Mouse (Mus musculus): ENCODE results near the gene D630003M21Rik.

- TF ChIP-seq CTCF (IDR thresholded peaks at IDR 0.05; ENCODE audit: borderline replicate concordance, control insufficient read depth, extremely low read depth, insufficient read depth, low read length, poor library complexity) (no peak), POLR2A (IDR thresholded peaks at IDR 0.05; ENCODE audit: control insufficient read depth, extremely low read depth, insufficient read depth, low read length, poor library complexity) (no peak)
These were observed 52.3 kb downstream of the D630003M21Rik start for GRCm38 (mm10) chr2:158176763-158177162.

All from thymus, adult 2 months (tissue).